Mouse (Mus musculus) hindbrain, embryonic 14.5 days (tissue): ENCODE results near the gene Fgfr2. TPM values are rescaled to one million over a fixed set of nuclear protein-coding genes. Genes with fewer than 3 reads are reported as not detected.
A peak's percentile ranks its signal among the peaks of the same experiment; 100 is the strongest.

ENCODE experiments used
- ATAC-seq: fragments of 200-750 bp; cut with Nextera tagmentation; 2 replicates; pipeline ENCODE4 v1.8.0; 2017; ENCODE audit warnings: moderate number of reproducible peaks, mild to moderate bottlenecking, moderate TSS enrichment, moderate library complexity; ENCODE audit not compliant: low FRiP score
- DNase-seq: peaks from one replicate; pipeline ENCODE4 v3.0.0-alpha.2; 2015; ENCODE audit warnings: low spot score
- H3K27ac ChIP-seq: fragments of 300-500 bp; sonication (generic); 2 replicates; pipeline ENCODE4 v1.5.1; 2014; ENCODE audit warnings: mild to moderate bottlenecking, moderate library complexity
- H3K27me3 ChIP-seq: fragments of 300-500 bp; sonication (generic); 2 replicates; pipeline ENCODE4 v1.6.1; 2014; ENCODE audit warnings: mild to moderate bottlenecking, low read length, mixed read lengths; ENCODE audit not compliant: control insufficient read depth, insufficient read depth
- H3K36me3 ChIP-seq: fragments of 300-500 bp; sonication (generic); replicated peaks from 2 replicates; pipeline ENCODE4 v1.6.1; 2014; ENCODE audit not compliant: control insufficient read depth, insufficient read depth
- H3K4me1 ChIP-seq: fragments of 300-500 bp; sonication (generic); replicated peaks from 2 replicates; pipeline ENCODE4 v1.6.1; 2014; ENCODE audit warnings: antibody characterized with exemption, low read length, mixed read lengths; ENCODE audit not compliant: control insufficient read depth, insufficient read depth
- H3K4me2 ChIP-seq: fragments of 300-500 bp; sonication (generic); replicated peaks from 2 replicates; pipeline ENCODE4 v1.6.1; 2014; ENCODE audit warnings: mild to moderate bottlenecking, moderate library complexity
- H3K4me3 ChIP-seq: fragments of 300-500 bp; sonication (generic); replicated peaks from 2 replicates; pipeline ENCODE4 v1.5.1; 2014; ENCODE audit warnings: mild to moderate bottlenecking, low read length
- H3K9ac ChIP-seq: fragments of 300-500 bp; sonication (generic); 2 replicates; pipeline ENCODE4 v1.6.1; 2014
- H3K9me3 ChIP-seq: fragments of 300-500 bp; sonication (generic); 2 replicates; pipeline ENCODE4 v1.6.1; 2016; ENCODE audit warnings: low read length; ENCODE audit not compliant: control insufficient read depth
- WGBS: fragments of 180-500 bp; shearing (Covaris S2); extraction: QIAGEN DNeasy Blood & Tissue Kit; methylation state at CpG from one replicate; pipeline ENCODE4 v1.1.7; 2014; 5-methylcytosine and 5-hydroxymethylcytosine counted together
- polyA plus RNA-seq: library from polyadenylated mRNA; unstranded; fragments of >200 nt; fragmentation: Nextera tagmentation; extraction: Ambion mirVana; gene quantifications from 2 replicates; pipeline ENCODE4 v1.2.1, GENCODE M21; 2014

Fgfr2 gene
- polyA plus RNA-seq, 1 experiment from 2014 or later: 43.5 TPM

GRCm38 (mm10) chr7:131650277-131650676 is 1472.9 kb downstream of the Fgfr2 start:
- Histone ChIP-seq H3K27me3 (peaks cover 16% of the 10 kb centered on the region), H3K4me2 (no peak overlapping the region), H3K9ac (no peak overlapping the region), H3K27ac (no peak overlapping the region), H3K4me3 (no peak overlapping the region), H3K36me3 (no peaks in the 10 kb centered on the region), H3K4me1 (no peaks in the 10 kb centered on the region), H3K9me3 (no peaks in the 10 kb centered on the region)
- ATAC-seq: no peak
- DNase-seq: no peak
- 64% methylated on average over 2 of the region's 2 CpGs for WGBS

- 40% methylated on average over 7 of the region's 7 CpGs for WGBS
- Histone ChIP-seq H3K4me1 (peaks cover 13% of the 10 kb centered on the region), H3K27me3 (peaks cover 33% of the 10 kb centered on the region), H3K9me3 (no peaks in the 10 kb centered on the region), H3K36me3 (no peaks in the 10 kb centered on the region), H3K4me3 (no peak overlapping the region), H3K4me2 (no peak overlapping the region), H3K9ac (no peak overlapping the region), H3K27ac (no peak overlapping the region)
- DNase-seq (no peak), ATAC-seq (no peak)
These were observed 1474.9 kb downstream of the Fgfr2 start for GRCm38 (mm10) chr7:131648276-131648675.

- WGBS: 49% methylated on average over 3 of the region's 3 CpGs
- ATAC-seq (no peak), DNase-seq (no peak)
- Histone ChIP-seq H3K4me1 (peaks cover 13% of the 10 kb centered on the region), H3K36me3 (no peaks in the 10 kb centered on the region), H3K9ac (no peak overlapping the region), H3K9me3 (no peaks in the 10 kb centered on the region), H3K27ac (no peak overlapping the region), H3K4me3 (no peak overlapping the region), H3K4me2 (no peak overlapping the region), H3K27me3 (peaks cover 39% of the 10 kb centered on the region)
These were observed 1475.6 kb downstream of the Fgfr2 start for GRCm38 (mm10) chr7:131647583-131647982.

- Histone ChIP-seq H3K4me1 (peaks cover 13% of the 10 kb centered on the region), H3K4me3 (no peak overlapping the region), H3K4me2 (peak overlapping the region; percentile 38), H3K36me3 (no peaks in the 10 kb centered on the region), H3K27ac (no peak overlapping the region), H3K9me3 (no peaks in the 10 kb centered on the region), H3K27me3 (peaks cover 52% of the 10 kb centered on the region), H3K9ac (no peak overlapping the region)
- DNase-seq (no peak), ATAC-seq (no peak)
- 2% methylated on average over 13 of the region's 13 CpGs for WGBS
These were observed 1478.6 kb downstream of the Fgfr2 start for GRCm38 (mm10) chr7:131644586-131644985.

- WGBS: 2% methylated on average over 16 of the region's 16 CpGs
- H3K9me3 ChIP-seq: no peaks in the 10 kb centered on the region
- H3K36me3 ChIP-seq: no peaks in the 10 kb centered on the region
- ATAC-seq (no peak), DNase-seq (peak; percentile 41)
- H3K27ac ChIP-seq: no peak overlapping the region
- 0 out of 2 replicates have a peak overlapping the region, but pooled peaks have one; percentile 8 for H3K4me3 ChIP-seq
- peaks cover 13% of the 10 kb centered on the region for H3K4me1 ChIP-seq
- no peak overlapping the region for H3K9ac ChIP-seq
- peak overlapping the region; percentile 38 for H3K4me2 ChIP-seq
- peaks cover 54% of the 10 kb centered on the region for H3K27me3 ChIP-seq
These were observed 1479.1 kb downstream of the Fgfr2 start for GRCm38 (mm10) chr7:131644051-131644450.

GRCm38 (mm10) chr7:131643341-131643840 is 1479.8 kb downstream of the Fgfr2 start:
- Histone ChIP-seq H3K9ac (no peak overlapping the region), H3K27me3 (peaks cover 54% of the 10 kb centered on the region), H3K36me3 (no peaks in the 10 kb centered on the region), H3K4me3 (no peak overlapping the region), H3K4me1 (peaks cover 13% of the 10 kb centered on the region), H3K4me2 (peak overlapping the region; percentile 38), H3K9me3 (no peaks in the 10 kb centered on the region), H3K27ac (no peak overlapping the region)
- 13% methylated on average over 13 of the region's 13 CpGs for WGBS
- ATAC-seq (no peak), DNase-seq (no peak)

- Histone ChIP-seq H3K4me2 (no peak overlapping the region), H3K27ac (0 out of 2 replicates have a peak overlapping the region, but pooled peaks have one; percentile 7), H3K4me1 (0 out of 2 replicates have a peak, but pooled peaks cover 11% of the 10 kb centered on the region), H3K4me3 (no peak overlapping the region), H3K9me3 (no peaks in the 10 kb centered on the region), H3K27me3 (no peaks in the 10 kb centered on the region), H3K9ac (no peak overlapping the region), H3K36me3 (no peaks in the 10 kb centered on the region)
- WGBS: 60% methylated on average over 8 of the region's 8 CpGs
- ATAC-seq (no peak), DNase-seq (no peak)
These were observed 1493.6 kb downstream of the Fgfr2 start for GRCm38 (mm10) chr7:131629562-131629961.

GRCm38 (mm10) chr7:131628846-131629391 is 1494.2 kb downstream of the Fgfr2 start:
- no peak for DNase-seq
- H3K27ac ChIP-seq: 0 out of 2 replicates have a peak overlapping the region, but pooled peaks have one; percentile 7

GRCm38 (mm10) chr7:131628356-131628755 is 1494.8 kb downstream of the Fgfr2 start:
- Histone ChIP-seq H3K4me3 (no peak overlapping the region), H3K9ac (no peak overlapping the region), H3K27me3 (no peaks in the 10 kb centered on the region), H3K27ac (no peak overlapping the region), H3K4me1 (0 out of 2 replicates have a peak, but pooled peaks cover 11% of the 10 kb centered on the region), H3K9me3 (no peaks in the 10 kb centered on the region), H3K4me2 (no peak overlapping the region), H3K36me3 (no peaks in the 10 kb centered on the region)
- 83% methylated on average over 17 of the region's 17 CpGs for WGBS
- DNase-seq: no peak
- no peak for ATAC-seq

More at GRCm38 (mm10) chr7:131628846-131629391, 1494.2 kb downstream of the Fgfr2 start:
- 70% methylated on average over 13 of the region's 13 CpGs for WGBS
- Histone ChIP-seq H3K4me2 (no peak overlapping the region), H3K27me3 (no peaks in the 10 kb centered on the region), H3K9me3 (no peaks in the 10 kb centered on the region), H3K36me3 (no peaks in the 10 kb centered on the region), H3K9ac (no peak overlapping the region), H3K4me3 (no peak overlapping the region), H3K4me1 (0 out of 2 replicates have a peak, but pooled peaks cover 11% of the 10 kb centered on the region)
- ATAC-seq: no peak
